Mouse (Mus musculus): ENCODE results near the gene Proca1. TPM values are rescaled to one million over a fixed set of nuclear protein-coding genes. Genes with fewer than 3 reads are reported as not detected.

Gene Proca1
- polyA plus RNA-seq, 1 experiment from 2014 or later = 4.2 TPM

GRCm38 (mm10) chr11:78156156-78156699 lies 37.0 kb upstream of the Proca1 start:
- no peak overlapping the region for H3K4me3 ChIP-seq (ENCODE audit: low read depth, low read length)
- no peak overlapping the region for H3K9ac ChIP-seq (ENCODE audit: low read depth, low read length)
- no peak for ATAC-seq (replicated peaks; ENCODE audit: insufficient number of reproducible peaks, low FRiP score, low TSS enrichment)
- no peak overlapping the region for H3K4me2 ChIP-seq
- no peaks in the 10 kb centered on the region for H3K27me3 ChIP-seq (ENCODE audit: control insufficient read depth, insufficient read depth, low read length)
- 81% methylated on average over 6 of the region's 6 CpGs for WGBS (ENCODE audit: insufficient replicate concordance)
- peaks cover 39% of the 10 kb centered on the region for H3K36me3 ChIP-seq (ENCODE audit: control insufficient read depth, insufficient read depth, low read length)
- no peak overlapping the region for H3K27ac ChIP-seq (ENCODE audit: low read depth, low read length)
- H3K4me1 ChIP-seq (ENCODE audit: control insufficient read depth, insufficient read depth, low read length) = no peaks in the 10 kb centered on the region; the same call in 1 of the 2 replicates
- H3K9me3 ChIP-seq (replicated peaks; ENCODE audit: control insufficient read depth, low read length) = no peaks in the 10 kb centered on the region

- no peaks in the 10 kb centered on the region for H3K9me3 ChIP-seq (replicated peaks; ENCODE audit: control insufficient read depth, low read length)
- H3K27ac ChIP-seq (ENCODE audit: low read depth, low read length) = no peak overlapping the region
- no peaks in the 10 kb centered on the region for H3K27me3 ChIP-seq (ENCODE audit: control insufficient read depth, insufficient read depth, low read length)
- H3K4me1 ChIP-seq (ENCODE audit: control insufficient read depth, insufficient read depth, low read length) = peaks cover 22% of the 10 kb centered on the region
- no peak overlapping the region for H3K4me3 ChIP-seq (ENCODE audit: low read depth, low read length)
- no peak overlapping the region for H3K9ac ChIP-seq (ENCODE audit: low read depth, low read length)
- peak; percentile 20; the same call in 1 of the 2 replicates for ATAC-seq (replicated peaks; ENCODE audit: insufficient number of reproducible peaks, low FRiP score, low TSS enrichment)
- WGBS (ENCODE audit: insufficient replicate concordance) = 26% methylated on average over 2 of the region's 2 CpGs
- no peak overlapping the region for H3K4me2 ChIP-seq
- H3K36me3 ChIP-seq (ENCODE audit: control insufficient read depth, insufficient read depth, low read length) = peaks cover 40% of the 10 kb centered on the region
Observed at GRCm38 (mm10) chr11:78159096-78159495, 34.1 kb upstream of the Proca1 start.

DNA sequence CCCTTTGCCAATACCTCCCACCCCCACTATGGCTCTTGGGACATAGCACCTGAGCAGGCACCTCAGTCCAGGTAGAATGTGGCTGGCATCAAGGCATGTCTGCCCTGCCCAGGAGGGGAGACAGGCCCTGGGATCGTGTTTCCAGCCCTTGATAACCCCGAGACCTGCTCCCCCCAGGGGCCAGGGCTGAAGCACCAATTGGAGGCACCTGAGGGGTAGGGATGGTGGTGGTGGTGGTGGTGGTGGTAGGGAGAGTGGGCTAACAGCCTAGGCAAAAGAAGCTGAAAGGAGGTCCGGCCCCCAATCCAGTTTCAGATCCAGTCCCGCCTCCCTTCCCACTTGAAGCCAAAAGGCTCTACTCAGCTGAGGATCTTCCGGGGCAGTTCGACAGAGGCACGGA lies 33.6 kb upstream of the Proca1 start:
- no peaks in the 10 kb centered on the region for H3K27me3 ChIP-seq (ENCODE audit: control insufficient read depth, insufficient read depth, low read length)
- peaks cover 24% of the 10 kb centered on the region for H3K4me1 ChIP-seq (ENCODE audit: control insufficient read depth, insufficient read depth, low read length)
- ATAC-seq (replicated peaks; ENCODE audit: insufficient number of reproducible peaks, low FRiP score, low TSS enrichment) = no peak
- no peak overlapping the region for H3K9ac ChIP-seq (ENCODE audit: low read depth, low read length)
- H3K4me2 ChIP-seq = no peak overlapping the region
- H3K9me3 ChIP-seq (replicated peaks; ENCODE audit: control insufficient read depth, low read length) = no peaks in the 10 kb centered on the region
- H3K27ac ChIP-seq (ENCODE audit: low read depth, low read length) = no peak overlapping the region
- 64% methylated on average over 7 of the region's 7 CpGs for WGBS (ENCODE audit: insufficient replicate concordance)
- no peak overlapping the region for H3K4me3 ChIP-seq (ENCODE audit: low read depth, low read length)
- peaks cover 37% of the 10 kb centered on the region for H3K36me3 ChIP-seq (ENCODE audit: control insufficient read depth, insufficient read depth, low read length)

GRCm38 (mm10) chr11:78160171-78160570 lies 33.0 kb upstream of the Proca1 start:
- ATAC-seq (replicated peaks; ENCODE audit: insufficient number of reproducible peaks, low FRiP score, low TSS enrichment) = no peak

GRCm38 (mm10) chr11:78160675-78161074 lies 32.5 kb upstream of the Proca1 start:
- Histone ChIP-seq H3K4me2 (no peak overlapping the region), H3K36me3 (ENCODE audit: control insufficient read depth, insufficient read depth, low read length) (peaks cover 37% of the 10 kb centered on the region), H3K27ac (ENCODE audit: low read depth, low read length) (no peak overlapping the region), H3K4me1 (ENCODE audit: control insufficient read depth, insufficient read depth, low read length) (peaks cover 24% of the 10 kb centered on the region), H3K9ac (ENCODE audit: low read depth, low read length) (no peak overlapping the region; the same call in 1 of the 2 replicates), H3K27me3 (ENCODE audit: control insufficient read depth, insufficient read depth, low read length) (no peaks in the 10 kb centered on the region), H3K4me3 (ENCODE audit: low read depth, low read length) (no peak overlapping the region), H3K9me3 (replicated peaks; ENCODE audit: control insufficient read depth, low read length) (no peaks in the 10 kb centered on the region)
- WGBS (ENCODE audit: insufficient replicate concordance) = 93% methylated on average over 3 of the region's 3 CpGs
- no peak for ATAC-seq (replicated peaks; ENCODE audit: insufficient number of reproducible peaks, low FRiP score, low TSS enrichment)

More at GRCm38 (mm10) chr11:78160171-78160570, 33.0 kb upstream of the Proca1 start:
- Histone ChIP-seq H3K4me2 (no peak overlapping the region), H3K9ac (ENCODE audit: low read depth, low read length) (no peak overlapping the region), H3K27me3 (ENCODE audit: control insufficient read depth, insufficient read depth, low read length) (no peaks in the 10 kb centered on the region), H3K4me1 (ENCODE audit: control insufficient read depth, insufficient read depth, low read length) (peaks cover 24% of the 10 kb centered on the region), H3K9me3 (replicated peaks; ENCODE audit: control insufficient read depth, low read length) (no peaks in the 10 kb centered on the region), H3K27ac (ENCODE audit: low read depth, low read length) (no peak overlapping the region), H3K36me3 (ENCODE audit: control insufficient read depth, insufficient read depth, low read length) (peaks cover 37% of the 10 kb centered on the region), H3K4me3 (ENCODE audit: low read depth, low read length) (no peak overlapping the region)
- WGBS (ENCODE audit: insufficient replicate concordance) = 83% methylated on average over 18 of the region's 18 CpGs

DNA sequence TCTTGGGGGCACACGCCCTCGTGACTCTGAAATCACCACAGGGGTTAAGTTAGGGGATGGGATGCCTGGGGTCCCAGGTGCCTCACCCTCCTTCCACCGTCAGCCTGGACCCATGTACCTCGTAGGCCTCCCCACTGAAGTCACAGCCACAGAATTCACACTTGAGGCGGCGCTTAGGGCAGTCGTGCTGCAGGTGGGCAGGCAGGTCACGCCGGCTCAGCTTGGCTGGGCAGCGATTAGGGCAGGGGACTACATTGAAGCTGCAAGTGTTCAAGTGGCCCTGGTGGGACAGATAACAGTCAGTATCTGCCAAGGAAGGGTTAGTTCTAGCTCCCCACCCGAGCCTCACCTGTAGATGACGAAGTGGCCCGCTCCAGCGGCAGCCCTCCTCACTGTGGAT lies 32.0 kb upstream of the Proca1 start:
- no peaks in the 10 kb centered on the region for H3K9me3 ChIP-seq (replicated peaks; ENCODE audit: control insufficient read depth, low read length)
- peaks cover 35% of the 10 kb centered on the region for H3K36me3 ChIP-seq (ENCODE audit: control insufficient read depth, insufficient read depth, low read length)
- peaks cover 29% of the 10 kb centered on the region for H3K4me1 ChIP-seq (ENCODE audit: control insufficient read depth, insufficient read depth, low read length)
- H3K9ac ChIP-seq (ENCODE audit: low read depth, low read length) = no peak overlapping the region
- no peak overlapping the region for H3K4me2 ChIP-seq
- no peak overlapping the region for H3K27ac ChIP-seq (ENCODE audit: low read depth, low read length)
- no peak for ATAC-seq (replicated peaks; ENCODE audit: insufficient number of reproducible peaks, low FRiP score, low TSS enrichment)
- WGBS (ENCODE audit: insufficient replicate concordance) = 86% methylated on average over 14 of the region's 14 CpGs
- no peaks in the 10 kb centered on the region for H3K27me3 ChIP-seq (ENCODE audit: control insufficient read depth, insufficient read depth, low read length)
- H3K4me3 ChIP-seq (ENCODE audit: low read depth, low read length) = no peak overlapping the region

DNA sequence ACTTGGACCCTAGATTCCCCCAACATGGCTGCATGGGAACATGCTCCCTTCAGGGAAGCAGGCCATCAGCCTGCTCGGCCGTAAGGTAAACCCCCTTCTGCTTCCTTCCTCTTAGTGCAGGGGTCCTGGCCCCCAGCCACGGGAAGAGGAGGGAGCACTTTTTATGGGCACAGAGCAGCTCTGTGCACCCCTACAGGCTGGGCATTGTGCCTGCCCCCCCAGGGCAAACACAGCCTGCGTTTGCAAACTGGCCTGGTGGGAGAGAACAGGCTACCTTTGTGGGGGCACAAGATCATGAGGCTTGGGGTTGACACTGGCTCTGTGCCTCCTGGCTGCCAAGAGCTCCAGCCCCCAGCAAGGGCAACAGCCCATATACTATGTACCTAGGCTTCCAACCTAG lies 31.2 kb upstream of the Proca1 start:
- Histone ChIP-seq H3K36me3 (ENCODE audit: control insufficient read depth, insufficient read depth, low read length) (peaks cover 33% of the 10 kb centered on the region), H3K4me3 (ENCODE audit: low read depth, low read length) (0 out of 2 replicates have a peak overlapping the region, but pooled peaks have one; percentile 2), H3K27ac (ENCODE audit: low read depth, low read length) (0 out of 2 replicates have a peak overlapping the region, but pooled peaks have one; percentile 15), H3K4me1 (ENCODE audit: control insufficient read depth, insufficient read depth, low read length) (peaks cover 35% of the 10 kb centered on the region), H3K9ac (ENCODE audit: low read depth, low read length) (0 out of 2 replicates have a peak overlapping the region, but pooled peaks have one; percentile 28), H3K9me3 (replicated peaks; ENCODE audit: control insufficient read depth, low read length) (no peaks in the 10 kb centered on the region), H3K27me3 (ENCODE audit: control insufficient read depth, insufficient read depth, low read length) (no peaks in the 10 kb centered on the region), H3K4me2 (peak overlapping the region; percentile 96)
- ATAC-seq (replicated peaks; ENCODE audit: insufficient number of reproducible peaks, low FRiP score, low TSS enrichment) = no peak
- 65% methylated on average over 4 of the region's 4 CpGs for WGBS (ENCODE audit: insufficient replicate concordance)

GRCm38 (mm10) chr11:78162504-78162903 lies 30.7 kb upstream of the Proca1 start:
- 73% methylated on average over 6 of the region's 6 CpGs for WGBS (ENCODE audit: insufficient replicate concordance)
- Histone ChIP-seq H3K27me3 (ENCODE audit: control insufficient read depth, insufficient read depth, low read length) (no peaks in the 10 kb centered on the region), H3K36me3 (ENCODE audit: control insufficient read depth, insufficient read depth, low read length) (peaks cover 33% of the 10 kb centered on the region), H3K4me2 (peak overlapping the region; percentile 96), H3K4me1 (ENCODE audit: control insufficient read depth, insufficient read depth, low read length) (peaks cover 35% of the 10 kb centered on the region), H3K9me3 (replicated peaks; ENCODE audit: control insufficient read depth, low read length) (no peaks in the 10 kb centered on the region), H3K4me3 (ENCODE audit: low read depth, low read length) (0 out of 2 replicates have a peak overlapping the region, but pooled peaks have one; percentile 3), H3K27ac (ENCODE audit: low read depth, low read length) (0 out of 2 replicates have a peak overlapping the region, but pooled peaks have one; percentile 15), H3K9ac (ENCODE audit: low read depth, low read length) (no peak overlapping the region)
- no peak for ATAC-seq (replicated peaks; ENCODE audit: insufficient number of reproducible peaks, low FRiP score, low TSS enrichment)

DNA sequence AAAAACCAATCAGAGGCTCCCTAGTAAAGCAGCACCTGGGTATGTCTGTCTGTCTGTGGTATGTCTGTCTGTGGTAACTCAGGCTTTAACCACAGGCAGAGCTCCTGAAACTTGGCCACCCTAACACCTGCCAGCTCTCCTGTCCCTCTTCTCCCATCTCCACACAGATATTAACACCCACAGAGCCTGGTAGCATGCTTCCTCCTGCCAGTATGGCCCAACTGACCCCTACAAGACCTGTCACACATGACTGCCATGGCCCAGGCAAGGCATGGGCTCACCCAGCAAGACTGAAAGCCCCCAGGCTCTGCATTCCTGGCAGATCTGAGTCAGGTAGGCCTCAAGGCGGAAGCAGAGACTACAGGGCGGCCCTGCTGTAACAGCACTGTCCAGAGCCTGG lies 30.1 kb upstream of the Proca1 start:
- peak overlapping the region; percentile 97 for H3K27ac ChIP-seq (ENCODE audit: low read depth, low read length)
- H3K4me2 ChIP-seq = peak overlapping the region; percentile 96
- no peaks in the 10 kb centered on the region for H3K27me3 ChIP-seq (ENCODE audit: control insufficient read depth, insufficient read depth, low read length)
- H3K36me3 ChIP-seq (ENCODE audit: control insufficient read depth, insufficient read depth, low read length) = peaks cover 30% of the 10 kb centered on the region
- ATAC-seq (replicated peaks; ENCODE audit: insufficient number of reproducible peaks, low FRiP score, low TSS enrichment) = no peak
- peak overlapping the region; percentile 99 for H3K4me3 ChIP-seq (ENCODE audit: low read depth, low read length)
- H3K4me1 ChIP-seq (ENCODE audit: control insufficient read depth, insufficient read depth, low read length) = peaks cover 35% of the 10 kb centered on the region
- peak overlapping the region; percentile 98 for H3K9ac ChIP-seq (ENCODE audit: low read depth, low read length)
- WGBS (ENCODE audit: insufficient replicate concordance) = 72% methylated on average over 2 of the region's 2 CpGs
- H3K9me3 ChIP-seq (replicated peaks; ENCODE audit: control insufficient read depth, low read length) = no peaks in the 10 kb centered on the region
